Mouse (Mus musculus): Measurements from ENCODE around the gene 4930407I10Rik. TPM values are rescaled to one million over a fixed set of nuclear protein-coding genes. Genes with fewer than 3 reads are reported as not detected.

4930407I10Rik gene
- polyA plus RNA-seq, 1 experiment: not detected

- TF ChIP-seq POLR2A (IDR thresholded peaks at IDR 0.05; ENCODE audit: borderline replicate concordance, control insufficient read depth, low read depth, low read length): no peak
- TF ChIP-seq CTCF (IDR thresholded peaks at IDR 0.05; ENCODE audit: control insufficient read depth, insufficient read depth, low read length): peak; percentile 69
- no peaks in the 10 kb centered on the region for H3K4me1 ChIP-seq (ENCODE audit: control insufficient read depth, insufficient read depth, low read length)
- H3K4me3 ChIP-seq (replicated peaks; ENCODE audit: control insufficient read depth, low read depth, low read length): no peak overlapping the region
- no peak overlapping the region for H3K27ac ChIP-seq (ENCODE audit: control insufficient read depth, insufficient read depth, low read depth, low read length, poor library complexity)
- WGBS: 19% methylated on average over 8 of the region's 8 CpGs
Measured at GRCm38 (mm10) chr15:82106953-82107555, 48.1 kb downstream of the 4930407I10Rik start.

Other genes starting within 250 kb of the 4930407I10Rik start
- 6.6 and 9.2 TPM in 2 replicates for gene Tob2, start 200.4 kb upstream of the 4930407I10Rik start, polyA plus RNA-seq (2011; ENCODE audit: insufficient read depth, insufficient read length, low replicate concordance, missing spikeins)
- 74.5 and 96.7 TPM in 2 replicates for gene Phf5a, start 187.2 kb upstream of the 4930407I10Rik start, polyA plus RNA-seq (2011; ENCODE audit: insufficient read depth, insufficient read length, low replicate concordance, missing spikeins)
- gene Aco2, start 186.8 kb upstream of the 4930407I10Rik start, polyA plus RNA-seq (2011; ENCODE audit: insufficient read depth, insufficient read length, low replicate concordance, missing spikeins): 41.0 and 71.1 TPM in 2 replicates
- 12.4 and 12.5 TPM in 2 replicates for gene Polr3h, start 132.9 kb upstream of the 4930407I10Rik start, polyA plus RNA-seq (2011; ENCODE audit: insufficient read depth, insufficient read length, low replicate concordance, missing spikeins)
- gene Csdc2, start 122.4 kb upstream of the 4930407I10Rik start, polyA plus RNA-seq (2011; ENCODE audit: insufficient read depth, insufficient read length, low replicate concordance, missing spikeins): 0.80 TPM in 1 of 2 replicates, not detected in the other
- gene Pmm1, start 98.2 kb upstream of the 4930407I10Rik start, polyA plus RNA-seq (2011; ENCODE audit: insufficient read depth, insufficient read length, low replicate concordance, missing spikeins): 23.1 and 51.8 TPM in 2 replicates
- 3.0 TPM in 1 of 2 replicates, not detected in the other for gene 1700029P11Rik, start 78.6 kb upstream of the 4930407I10Rik start, polyA plus RNA-seq (2011; ENCODE audit: insufficient read depth, insufficient read length, low replicate concordance, missing spikeins)
- 60.8 and 96.2 TPM in 2 replicates for gene Xrcc6, start 71.3 kb upstream of the 4930407I10Rik start, polyA plus RNA-seq (2011; ENCODE audit: insufficient read depth, insufficient read length, low replicate concordance, missing spikeins)
- 12.5 and 22.7 TPM in 2 replicates for gene Desi1, start 25.3 kb upstream of the 4930407I10Rik start, polyA plus RNA-seq (2011; ENCODE audit: insufficient read depth, insufficient read length, low replicate concordance, missing spikeins)
- 119 and 144 TPM in 2 replicates for gene Snu13, start 11.6 kb upstream of the 4930407I10Rik start, polyA plus RNA-seq (2011; ENCODE audit: insufficient read depth, insufficient read length, low replicate concordance, missing spikeins)
- gene Mei1, start 10.8 kb downstream of the 4930407I10Rik start, polyA plus RNA-seq (2011; ENCODE audit: insufficient read depth, insufficient read length, low replicate concordance, missing spikeins): not detected in 2 replicates
- 23.8 and 28.2 TPM in 2 replicates for gene Ccdc134, start 68.8 kb downstream of the 4930407I10Rik start, polyA plus RNA-seq (2011; ENCODE audit: insufficient read depth, insufficient read length, low replicate concordance, missing spikeins)
- gene Srebf2, start 88.0 kb downstream of the 4930407I10Rik start, polyA plus RNA-seq (2011; ENCODE audit: insufficient read depth, insufficient read length, low replicate concordance, missing spikeins): 19.3 and 46.3 TPM in 2 replicates
- 0.77 and 1.9 TPM in 2 replicates for gene Shisa8, start 153.7 kb downstream of the 4930407I10Rik start, polyA plus RNA-seq (2011; ENCODE audit: insufficient read depth, insufficient read length, low replicate concordance, missing spikeins)
- 12.1 and 24.9 TPM in 2 replicates for gene Tnfrsf13c, start 165.2 kb downstream of the 4930407I10Rik start, polyA plus RNA-seq (2011; ENCODE audit: insufficient read depth, insufficient read length, low replicate concordance, missing spikeins)
- 19.5 and 21.2 TPM in 2 replicates for gene Cenpm, start 185.6 kb downstream of the 4930407I10Rik start, polyA plus RNA-seq (2011; ENCODE audit: insufficient read depth, insufficient read length, low replicate concordance, missing spikeins)
- not detected in 2 replicates for gene 1500009C09Rik, start 193.2 kb downstream of the 4930407I10Rik start, polyA plus RNA-seq (2011; ENCODE audit: insufficient read depth, insufficient read length, low replicate concordance, missing spikeins)
- 2.0 TPM in 1 of 2 replicates, not detected in the other for gene Sept3, start 215.7 kb downstream of the 4930407I10Rik start, polyA plus RNA-seq (2011; ENCODE audit: insufficient read depth, insufficient read length, low replicate concordance, missing spikeins)
- not detected in 2 replicates for gene Wbp2nl, start 239.8 kb downstream of the 4930407I10Rik start, polyA plus RNA-seq (2011; ENCODE audit: insufficient read depth, insufficient read length, low replicate concordance, missing spikeins)

Measured in bone marrow, adult 2 months (tissue).